Mouse (Mus musculus): ENCODE results near the gene Lpar2. TPM values are rescaled to one million over a fixed set of nuclear protein-coding genes. Genes with fewer than 3 reads are reported as not detected.

Lpar2 gene
- polyA plus RNA-seq, 1 experiment from 2014 or later: 0.70 TPM

DNA sequence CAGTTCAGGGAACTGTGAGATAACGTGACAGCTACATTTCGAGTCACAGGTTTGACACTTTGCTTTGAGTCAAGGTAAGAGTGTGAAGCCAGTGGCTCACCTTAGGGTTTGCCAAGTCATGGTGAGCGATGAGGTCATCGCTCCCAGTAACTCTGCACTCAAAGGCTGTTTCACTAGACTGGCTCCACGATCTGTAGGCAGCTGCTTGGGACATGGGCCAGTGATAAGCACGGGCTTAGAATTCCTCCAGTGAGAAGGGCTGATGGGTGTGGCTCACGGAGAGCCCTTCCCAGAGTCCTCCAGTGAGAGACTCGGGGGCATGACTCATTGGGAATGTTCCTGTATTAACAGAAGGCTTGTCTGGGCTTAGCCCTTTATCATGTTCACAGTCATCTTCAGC, 26.7 kb downstream of the Lpar2 start:
- no peaks in the 10 kb centered on the region for H3K9me3 ChIP-seq
- peaks cover 12% of the 10 kb centered on the region; the same call in 1 of the 2 replicates for H3K36me3 ChIP-seq
- no peak overlapping the region for H3K4me2 ChIP-seq
- no peaks in the 10 kb centered on the region for H3K4me1 ChIP-seq (replicated peaks)
- H3K27me3 ChIP-seq: no peaks in the 10 kb centered on the region
- H3K27ac ChIP-seq (replicated peaks): no peak overlapping the region
- 90% methylated on average over 8 of the region's 8 CpGs for WGBS
- H3K9ac ChIP-seq: no peak overlapping the region
- no peak for ATAC-seq (ENCODE audit: low read depth)
- H3K4me3 ChIP-seq: no peak overlapping the region

DNA sequence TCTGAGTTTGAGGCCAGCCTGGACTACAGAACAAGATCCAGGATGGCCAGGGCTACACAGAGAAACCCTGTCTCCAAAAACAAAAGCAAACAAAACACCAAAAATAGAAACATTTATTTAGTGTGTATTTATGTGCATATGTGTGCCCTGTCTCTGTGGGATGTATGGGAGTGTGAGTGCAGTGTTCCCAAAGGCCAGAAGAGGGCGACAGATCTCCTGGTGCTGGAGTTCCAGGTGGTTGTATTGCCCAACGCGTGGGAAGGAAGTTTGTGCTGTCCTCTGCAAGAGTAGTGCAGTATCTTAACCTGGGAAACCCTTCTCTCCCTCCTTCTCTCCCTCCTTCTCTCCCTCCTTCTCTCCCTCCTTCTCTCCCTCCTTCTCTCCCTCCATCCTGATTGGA, 27.7 kb downstream of the Lpar2 start:
- H3K27ac ChIP-seq (replicated peaks): no peak overlapping the region
- no peaks in the 10 kb centered on the region for H3K4me1 ChIP-seq (replicated peaks)
- no peaks in the 10 kb centered on the region for H3K9me3 ChIP-seq
- no peaks in the 10 kb centered on the region for H3K27me3 ChIP-seq
- peaks cover 12% of the 10 kb centered on the region; the same call in 1 of the 2 replicates for H3K36me3 ChIP-seq
- H3K4me3 ChIP-seq: no peak overlapping the region
- H3K4me2 ChIP-seq: no peak overlapping the region
- 44% methylated on average over 3 of the region's 3 CpGs for WGBS
- no peak overlapping the region for H3K9ac ChIP-seq
- ATAC-seq (ENCODE audit: low read depth): no peak

DNA sequence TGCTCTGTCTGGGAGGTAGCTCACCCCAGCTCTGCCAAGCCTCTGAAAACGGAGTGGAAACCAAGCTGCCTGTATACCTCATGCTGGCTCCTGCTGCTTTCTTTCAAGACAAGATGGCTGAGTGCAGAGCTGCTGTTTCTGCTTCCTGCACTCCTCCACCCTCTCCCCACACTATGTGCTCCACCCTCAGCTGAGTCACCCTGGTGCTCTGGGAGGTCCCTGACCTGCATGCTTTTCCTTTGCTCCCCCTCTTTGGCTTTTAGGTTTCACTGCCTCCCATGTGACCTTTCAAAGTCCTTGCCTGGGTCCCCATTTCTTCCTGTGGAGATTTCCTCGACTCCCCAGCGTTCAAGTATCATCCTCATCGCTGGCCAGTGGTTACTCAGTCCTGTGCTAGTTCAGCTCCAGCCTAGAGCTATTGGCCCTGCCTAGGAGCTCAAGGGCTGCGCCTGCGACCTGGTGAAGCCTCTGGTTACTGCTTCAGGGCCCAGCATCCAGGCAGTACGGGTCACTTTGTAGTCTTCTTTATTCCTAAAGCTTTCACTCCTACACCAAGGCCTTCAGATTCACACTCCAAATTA, 28.8 kb downstream of the Lpar2 start:
- H3K9ac ChIP-seq: no peak overlapping the region
- peaks cover 12% of the 10 kb centered on the region; the same call in 1 of the 2 replicates for H3K36me3 ChIP-seq
- no peaks in the 10 kb centered on the region for H3K9me3 ChIP-seq
- WGBS: 83% methylated on average over 7 of the region's 7 CpGs
- no peak for ATAC-seq (ENCODE audit: low read depth)
- H3K4me3 ChIP-seq: no peak overlapping the region
- H3K27ac ChIP-seq (replicated peaks): no peak overlapping the region
- H3K27me3 ChIP-seq: no peaks in the 10 kb centered on the region
- no peak overlapping the region for H3K4me2 ChIP-seq
- no peaks in the 10 kb centered on the region for H3K4me1 ChIP-seq (replicated peaks)

DNA sequence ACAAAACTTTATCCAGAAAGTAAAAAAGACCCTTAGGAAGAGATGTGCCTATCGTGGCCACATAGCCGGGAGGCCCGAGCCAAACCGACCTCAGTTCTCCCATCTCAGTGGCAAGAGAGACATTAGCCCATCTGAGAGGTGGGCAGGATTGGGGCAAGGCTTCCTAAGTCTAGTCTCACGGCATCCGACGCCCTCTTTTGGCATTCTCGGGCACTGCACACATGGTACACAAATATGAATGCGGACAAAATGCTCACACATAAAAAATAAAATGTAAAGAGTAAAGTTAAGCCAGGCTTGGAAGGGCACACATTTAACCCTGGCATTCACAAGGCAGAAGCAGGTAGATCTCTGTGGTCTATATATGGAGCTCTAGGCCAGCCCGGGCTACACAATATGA, 31.6 kb downstream of the Lpar2 start:
- no peak overlapping the region for H3K4me3 ChIP-seq
- whole genome bisulfite sequencing: 93% methylated on average over 10 of the region's 10 CpGs
- H3K9ac ChIP-seq: no peak overlapping the region
- ATAC-seq (ENCODE audit: low read depth): no peak
- no peaks in the 10 kb centered on the region for H3K9me3 ChIP-seq
- H3K36me3 ChIP-seq: peaks cover 12% of the 10 kb centered on the region
- no peak overlapping the region for H3K4me2 ChIP-seq
- no peak overlapping the region for H3K27ac ChIP-seq (replicated peaks)
- H3K4me1 ChIP-seq (replicated peaks): no peaks in the 10 kb centered on the region
- no peaks in the 10 kb centered on the region for H3K27me3 ChIP-seq

DNA sequence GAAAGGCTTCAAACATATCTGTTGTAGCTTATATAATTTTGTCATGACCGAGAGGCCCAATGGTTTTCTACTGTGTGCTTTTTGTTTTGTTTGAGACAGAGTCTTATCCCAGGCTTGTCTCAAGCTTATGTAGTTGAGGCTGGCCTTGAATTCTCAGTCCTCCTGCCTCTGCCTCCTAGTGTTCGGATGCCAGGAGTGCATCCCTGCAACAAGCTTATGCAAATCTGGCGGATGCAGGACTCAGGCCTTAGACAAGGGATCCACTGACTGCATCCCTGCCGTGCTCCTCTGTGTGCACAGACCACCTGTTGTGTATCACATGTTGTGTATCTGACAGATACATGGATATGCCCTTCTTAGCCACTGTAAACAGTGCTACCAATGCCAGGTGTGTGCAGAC, 38.6 kb downstream of the Lpar2 start:
- no peak overlapping the region for H3K4me2 ChIP-seq
- no peak overlapping the region for H3K4me3 ChIP-seq
- no peaks in the 10 kb centered on the region for H3K27me3 ChIP-seq
- no peaks in the 10 kb centered on the region for H3K4me1 ChIP-seq (replicated peaks)
- peaks cover 47% of the 10 kb centered on the region for H3K36me3 ChIP-seq
- no peak overlapping the region for H3K9ac ChIP-seq
- no peaks in the 10 kb centered on the region for H3K9me3 ChIP-seq
- no peak for ATAC-seq (ENCODE audit: low read depth)
- no peak overlapping the region for H3K27ac ChIP-seq (replicated peaks)
- 62% methylated on average over 4 of the region's 4 CpGs for WGBS

DNA sequence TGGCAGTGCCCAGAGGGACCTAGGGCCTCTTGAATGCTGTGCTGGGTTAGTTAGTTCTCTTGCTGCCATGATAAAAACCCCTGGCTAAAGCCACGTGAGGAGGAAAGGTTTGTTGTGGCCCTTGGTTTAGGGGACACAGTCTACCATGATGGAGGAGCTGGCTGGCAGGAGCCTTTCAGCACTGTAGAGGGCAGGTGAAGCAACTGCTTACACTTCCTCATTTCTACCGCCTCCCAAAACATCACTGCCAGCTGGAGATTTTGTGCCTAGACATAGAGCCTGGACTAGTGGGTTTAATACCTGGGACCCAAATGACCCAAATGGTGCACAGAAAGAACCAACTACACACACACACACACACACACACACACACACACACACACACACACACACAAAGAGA, 39.0 kb downstream of the Lpar2 start:
- Histone ChIP-seq H3K27me3 (no peaks in the 10 kb centered on the region), H3K36me3 (peaks cover 47% of the 10 kb centered on the region), H3K27ac (replicated peaks) (no peak overlapping the region), H3K4me3 (no peak overlapping the region), H3K4me1 (replicated peaks) (no peaks in the 10 kb centered on the region), H3K9me3 (no peaks in the 10 kb centered on the region), H3K9ac (no peak overlapping the region), H3K4me2 (no peak overlapping the region)
- no peak for ATAC-seq (ENCODE audit: low read depth)
- 64% methylated on average over 2 of the region's 2 CpGs for WGBS

DNA sequence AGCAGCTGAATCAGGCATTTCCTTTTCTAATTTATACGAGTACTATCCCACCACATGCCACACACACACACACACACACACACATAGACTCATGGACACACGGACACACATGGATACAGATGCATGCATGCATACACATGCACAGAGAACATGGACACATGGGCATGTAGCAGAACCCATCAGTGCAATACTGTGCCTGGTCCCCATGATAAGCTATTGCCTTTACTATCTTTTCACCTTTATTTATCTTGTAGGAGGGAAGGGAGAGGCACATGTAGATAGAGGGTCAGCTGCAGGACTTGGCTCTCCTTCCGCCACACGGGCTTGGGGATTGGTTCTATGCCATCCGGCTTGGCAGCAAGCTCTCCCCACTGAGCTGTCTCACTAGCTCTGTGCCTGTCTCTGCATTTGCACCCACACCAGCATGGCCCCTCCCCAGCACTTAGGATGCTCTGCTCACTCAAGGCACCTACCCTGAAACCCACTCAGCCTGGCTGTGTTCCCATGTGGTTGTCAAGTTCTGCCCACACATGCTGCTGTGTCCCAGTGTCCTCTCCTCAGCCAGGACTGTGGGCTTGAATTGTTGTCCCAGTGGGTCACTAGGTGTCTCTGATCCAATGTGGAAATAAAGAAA, 41.3 kb downstream of the Lpar2 start:
- 95% methylated on average over 5 of the region's 5 CpGs for WGBS
- Histone ChIP-seq H3K4me3 (no peak overlapping the region), H3K27ac (replicated peaks) (no peak overlapping the region), H3K36me3 (peaks cover 44% of the 10 kb centered on the region), H3K9ac (no peak overlapping the region), H3K4me2 (no peak overlapping the region), H3K4me1 (replicated peaks) (no peaks in the 10 kb centered on the region), H3K9me3 (no peaks in the 10 kb centered on the region), H3K27me3 (no peaks in the 10 kb centered on the region)
- ATAC-seq (ENCODE audit: low read depth): no peak

DNA sequence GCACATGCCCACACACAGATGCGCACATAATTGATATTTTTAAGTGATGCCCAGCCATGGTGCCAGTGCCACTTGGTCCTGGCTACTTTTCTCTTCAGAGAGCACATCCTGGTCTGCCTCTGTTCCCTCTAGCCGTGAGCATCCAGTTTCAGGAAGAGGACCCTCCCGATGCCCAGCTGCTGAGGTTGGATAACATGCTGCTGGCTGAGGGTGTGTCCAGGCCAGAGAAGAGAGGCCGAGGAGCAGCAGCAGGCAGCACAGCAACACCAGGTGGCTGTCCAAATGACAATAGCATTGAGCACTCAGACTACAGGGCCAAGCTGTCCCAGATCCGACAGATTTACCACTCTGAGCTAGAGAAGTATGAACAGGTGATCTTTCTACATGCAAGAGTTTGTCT, 42.0 kb downstream of the Lpar2 start:
- Histone ChIP-seq H3K4me1 (replicated peaks) (no peaks in the 10 kb centered on the region), H3K9ac (no peak overlapping the region), H3K9me3 (no peaks in the 10 kb centered on the region), H3K36me3 (peaks cover 40% of the 10 kb centered on the region), H3K27ac (replicated peaks) (no peak overlapping the region), H3K27me3 (no peaks in the 10 kb centered on the region), H3K4me3 (no peak overlapping the region), H3K4me2 (no peak overlapping the region)
- no peak for ATAC-seq (ENCODE audit: low read depth)
- WGBS: 84% methylated on average over 5 of the region's 5 CpGs

DNA sequence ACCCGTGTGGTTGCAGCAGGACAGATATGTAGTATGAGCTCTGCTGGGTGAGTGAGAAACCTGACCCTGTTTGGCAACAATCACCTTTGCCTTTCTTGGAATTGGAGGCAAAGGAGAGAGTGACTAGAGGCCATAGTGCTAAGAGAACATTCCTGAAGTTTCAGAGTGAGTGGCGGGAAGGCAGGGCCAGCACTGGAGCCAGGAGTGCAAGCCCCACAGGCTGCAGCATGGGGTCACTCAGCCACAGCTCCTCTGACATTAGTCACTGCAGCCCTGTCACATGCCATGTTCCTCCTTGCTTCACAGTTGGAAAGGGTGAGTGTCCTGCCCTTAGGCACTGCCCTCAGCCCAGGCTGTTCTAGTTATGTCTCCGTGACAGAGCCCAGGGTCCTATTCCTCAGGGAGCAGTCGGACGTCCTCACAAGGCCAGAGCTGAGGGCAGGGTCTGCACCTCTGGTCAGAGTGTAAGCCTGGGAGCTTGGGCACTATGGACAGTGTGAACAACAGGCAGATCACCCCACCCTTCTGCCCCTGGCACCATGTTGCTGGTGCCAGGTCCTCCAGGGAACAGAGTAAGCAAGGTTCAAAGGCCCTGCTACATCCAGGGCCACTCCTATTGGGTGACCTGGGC, 45.6 kb downstream of the Lpar2 start:
- no peaks in the 10 kb centered on the region for H3K4me1 ChIP-seq (replicated peaks)
- H3K27me3 ChIP-seq: no peaks in the 10 kb centered on the region
- no peak overlapping the region for H3K4me2 ChIP-seq
- no peak overlapping the region for H3K27ac ChIP-seq (replicated peaks)
- H3K36me3 ChIP-seq: peaks cover 27% of the 10 kb centered on the region
- H3K9me3 ChIP-seq: no peaks in the 10 kb centered on the region
- no peak overlapping the region for H3K9ac ChIP-seq
- 79% methylated on average over 5 of the region's 5 CpGs for WGBS
- ATAC-seq (ENCODE audit: low read depth): no peak
- no peak overlapping the region for H3K4me3 ChIP-seq

DNA sequence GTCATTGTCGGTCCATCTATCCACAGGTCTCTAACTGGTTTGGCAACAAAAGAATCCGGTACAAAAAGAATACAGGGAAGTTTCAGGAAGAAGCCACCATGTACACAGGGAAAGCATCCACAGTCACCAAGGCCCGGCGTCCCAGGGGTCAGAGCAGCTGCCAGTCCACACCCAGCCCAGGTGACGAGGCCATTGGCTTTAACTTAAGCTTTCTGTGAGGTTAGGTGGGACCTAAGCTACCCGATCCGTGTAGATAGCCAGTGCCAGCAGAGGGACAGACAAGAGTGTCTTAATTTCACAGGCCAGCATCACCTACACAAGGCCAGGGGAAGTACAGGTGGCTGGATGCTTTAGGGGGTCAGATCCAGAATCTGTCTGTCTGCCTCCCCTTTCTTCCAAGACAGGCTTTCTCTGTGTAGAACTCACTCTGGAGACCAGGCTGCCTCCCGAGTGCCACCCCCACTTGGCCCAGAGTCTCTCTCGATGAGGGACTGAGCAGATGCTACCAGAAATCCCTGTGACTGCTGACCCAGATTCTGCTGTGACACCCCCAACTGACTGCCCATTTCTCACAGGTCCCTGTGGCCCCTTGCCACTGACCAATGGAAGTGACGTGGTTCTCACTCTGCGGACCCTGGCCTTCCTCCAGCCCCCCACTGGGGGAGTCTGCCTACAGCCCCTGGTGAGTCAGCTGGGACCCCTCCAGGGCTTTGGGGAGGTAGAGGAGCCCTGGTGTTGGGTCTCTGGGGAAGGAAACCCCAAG, 48.0 kb downstream of the Lpar2 start:
- H3K9ac ChIP-seq: no peak overlapping the region
- H3K27ac ChIP-seq (replicated peaks): no peak overlapping the region
- no peak for ATAC-seq (ENCODE audit: low read depth)
- H3K4me1 ChIP-seq (replicated peaks): no peaks in the 10 kb centered on the region
- no peaks in the 10 kb centered on the region for H3K9me3 ChIP-seq
- 82% methylated on average over 11 of the region's 11 CpGs for WGBS
- H3K4me2 ChIP-seq: no peak overlapping the region
- no peak overlapping the region for H3K4me3 ChIP-seq
- H3K36me3 ChIP-seq: peaks cover 15% of the 10 kb centered on the region
- H3K27me3 ChIP-seq: no peaks in the 10 kb centered on the region

DNA sequence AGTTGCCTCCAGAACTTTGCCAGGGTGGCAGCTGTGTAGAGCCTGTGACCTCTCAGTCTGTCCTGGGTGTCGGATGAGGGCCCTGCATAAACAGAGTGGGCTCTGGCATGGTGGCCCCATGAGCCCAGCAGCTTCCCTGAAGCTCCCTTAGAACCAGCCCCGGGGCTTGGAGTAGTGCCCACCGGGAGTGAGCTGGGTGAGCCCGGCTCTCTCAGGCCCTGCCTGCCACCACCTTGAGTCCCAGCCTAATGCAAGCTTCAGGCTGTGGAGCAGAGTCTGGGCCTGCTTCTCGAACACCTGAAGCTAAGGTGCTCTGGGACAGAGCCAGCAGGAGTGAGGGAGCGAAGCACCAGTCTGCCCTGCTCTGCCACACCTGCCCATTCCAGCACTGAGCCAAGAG, 48.7 kb downstream of the Lpar2 start:
- Histone ChIP-seq H3K9ac (no peak overlapping the region), H3K36me3 (peaks cover 15% of the 10 kb centered on the region; the same call in 1 of the 2 replicates), H3K4me2 (no peak overlapping the region), H3K9me3 (no peaks in the 10 kb centered on the region), H3K4me3 (no peak overlapping the region), H3K27me3 (no peaks in the 10 kb centered on the region), H3K4me1 (replicated peaks) (no peaks in the 10 kb centered on the region), H3K27ac (replicated peaks) (no peak overlapping the region)
- no peak for ATAC-seq (ENCODE audit: low read depth)
- 89% methylated on average over 6 of the region's 6 CpGs for WGBS

DNA sequence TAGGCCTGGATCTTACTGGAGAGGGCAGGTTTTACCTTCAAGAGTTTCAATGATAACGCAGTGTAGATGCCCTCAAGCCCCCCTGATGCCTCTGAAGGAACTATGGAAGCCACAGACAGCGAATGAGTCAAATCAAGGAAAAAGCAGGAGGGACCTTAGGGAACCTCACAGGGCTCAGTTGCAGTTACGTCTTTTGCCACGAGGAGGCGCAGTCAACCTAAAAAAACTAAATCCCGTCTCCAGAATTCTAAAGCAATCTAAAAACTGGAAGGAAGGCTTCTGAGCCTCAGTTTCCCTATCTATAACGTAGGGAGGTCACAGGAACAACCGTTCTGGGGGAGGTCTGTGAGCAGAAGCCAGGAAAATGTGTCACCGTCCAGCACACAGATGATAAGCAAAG, 51.9 kb downstream of the Lpar2 start:
- H3K4me2 ChIP-seq: no peak overlapping the region

More for the DNA sequence above, 51.9 kb downstream of the Lpar2 start:
- Histone ChIP-seq H3K27me3 (peaks cover 23% of the 10 kb centered on the region), H3K27ac (replicated peaks) (no peak overlapping the region), H3K4me1 (replicated peaks) (no peaks in the 10 kb centered on the region), H3K9ac (no peak overlapping the region), H3K9me3 (no peaks in the 10 kb centered on the region), H3K36me3 (peaks cover 15% of the 10 kb centered on the region; the same call in 1 of the 2 replicates), H3K4me3 (no peak overlapping the region)
- WGBS: 12% methylated on average over 9 of the region's 9 CpGs
- no peak for ATAC-seq (ENCODE audit: low read depth)
